Mouse (Mus musculus): ENCODE data around the gene Scml4. TPM values are rescaled to one million over a fixed set of nuclear protein-coding genes. Genes with fewer than 3 reads are reported as not detected.

Gene Scml4
- polyA plus RNA-seq, 1 experiment from 2014 or later: 0.92 TPM

DNA sequence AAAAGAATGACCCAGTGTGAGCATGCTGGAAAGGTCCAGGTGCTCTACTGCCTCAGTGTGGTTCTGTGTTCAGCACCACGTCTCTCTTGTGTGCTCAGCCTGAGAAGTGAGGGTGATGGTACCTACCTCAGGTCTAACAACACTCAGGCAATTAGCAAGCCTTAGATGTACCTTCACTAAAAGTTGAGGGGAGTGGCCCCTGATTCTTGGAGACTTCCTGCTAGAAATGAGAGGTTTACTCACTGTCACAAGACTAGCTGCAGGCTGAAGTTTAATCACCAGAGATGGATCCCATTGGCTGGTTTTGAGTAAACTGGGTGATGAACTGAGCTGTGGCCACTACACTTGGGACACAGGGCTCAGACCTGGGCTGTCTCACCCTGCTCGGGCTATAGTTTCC lies 137.1 kb downstream of the Scml4 start:
- H3K36me3 ChIP-seq (ENCODE audit: control insufficient read depth, insufficient read depth, low read length): no peaks in the 10 kb centered on the region
- no peak for ATAC-seq (replicated peaks; ENCODE audit: insufficient number of reproducible peaks, low FRiP score, low TSS enrichment)
- H3K27ac ChIP-seq (ENCODE audit: low read depth, low read length): no peak overlapping the region
- H3K9me3 ChIP-seq (replicated peaks; ENCODE audit: control insufficient read depth, low read length): no peaks in the 10 kb centered on the region
- peaks cover 18% of the 10 kb centered on the region for H3K4me1 ChIP-seq (ENCODE audit: control insufficient read depth, insufficient read depth, low read length)
- 83% methylated on average over 2 of the region's 2 CpGs for WGBS (ENCODE audit: insufficient replicate concordance)
- H3K4me2 ChIP-seq: no peak overlapping the region
- H3K9ac ChIP-seq (ENCODE audit: low read depth, low read length): no peak overlapping the region
- no peak overlapping the region for H3K4me3 ChIP-seq (ENCODE audit: low read depth, low read length)
- no peaks in the 10 kb centered on the region; the same call in none of the 2 replicates for H3K27me3 ChIP-seq (ENCODE audit: control insufficient read depth, insufficient read depth, low read length)

DNA sequence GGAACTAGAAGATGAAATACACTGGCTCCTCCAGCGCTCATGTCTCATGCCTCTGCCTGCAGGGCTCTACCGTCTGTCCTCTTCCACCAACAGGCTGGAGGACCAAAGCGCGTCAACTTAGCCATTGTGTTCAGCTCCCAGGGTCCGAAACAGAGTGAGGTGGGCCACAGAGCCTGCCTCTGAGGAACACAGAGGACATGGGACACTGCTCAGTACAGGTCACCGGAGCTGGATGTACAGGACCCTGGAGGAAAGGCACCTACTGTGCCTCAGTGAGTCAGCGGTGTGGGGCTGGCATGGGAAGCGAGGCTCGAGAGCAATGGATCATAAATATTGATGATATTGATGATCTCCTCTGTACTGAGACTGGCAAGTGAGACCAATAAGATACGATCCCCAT lies 139.2 kb downstream of the Scml4 start:
- no peak overlapping the region for H3K4me2 ChIP-seq
- no peak overlapping the region for H3K27ac ChIP-seq (ENCODE audit: low read depth, low read length)
- no peak overlapping the region for H3K4me3 ChIP-seq (ENCODE audit: low read depth, low read length)
- no peak overlapping the region for H3K9ac ChIP-seq (ENCODE audit: low read depth, low read length)
- no peaks in the 10 kb centered on the region for H3K36me3 ChIP-seq (ENCODE audit: control insufficient read depth, insufficient read depth, low read length)
- WGBS (ENCODE audit: insufficient replicate concordance): 90% methylated on average over 10 of the region's 10 CpGs
- no peaks in the 10 kb centered on the region for H3K9me3 ChIP-seq (replicated peaks; ENCODE audit: control insufficient read depth, low read length)
- no peak for ATAC-seq (replicated peaks; ENCODE audit: insufficient number of reproducible peaks, low FRiP score, low TSS enrichment)
- H3K4me1 ChIP-seq (ENCODE audit: control insufficient read depth, insufficient read depth, low read length): peaks cover 19% of the 10 kb centered on the region
- no peaks in the 10 kb centered on the region for H3K27me3 ChIP-seq (ENCODE audit: control insufficient read depth, insufficient read depth, low read length)

DNA sequence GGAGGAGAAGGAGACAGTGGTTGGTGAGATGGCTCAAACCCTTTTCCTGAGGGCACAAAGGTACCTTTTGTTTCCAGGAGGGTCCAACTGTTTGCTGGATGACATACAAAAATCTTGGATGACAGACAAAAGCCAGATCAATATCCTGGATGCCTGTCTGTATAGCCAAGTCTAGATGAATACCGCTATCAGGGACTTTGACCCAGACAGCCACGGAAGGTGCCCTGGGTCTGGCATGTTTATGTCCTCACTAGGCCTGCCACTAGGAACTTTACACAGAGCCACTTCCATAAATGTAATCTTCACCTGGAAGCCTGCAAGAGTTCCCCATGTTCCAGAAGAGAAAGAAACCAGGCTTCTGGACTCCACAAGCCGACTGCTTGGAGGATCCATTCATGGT lies 141.3 kb downstream of the Scml4 start:
- 62% methylated on average over 3 of the region's 3 CpGs for WGBS (ENCODE audit: insufficient replicate concordance)

DNA sequence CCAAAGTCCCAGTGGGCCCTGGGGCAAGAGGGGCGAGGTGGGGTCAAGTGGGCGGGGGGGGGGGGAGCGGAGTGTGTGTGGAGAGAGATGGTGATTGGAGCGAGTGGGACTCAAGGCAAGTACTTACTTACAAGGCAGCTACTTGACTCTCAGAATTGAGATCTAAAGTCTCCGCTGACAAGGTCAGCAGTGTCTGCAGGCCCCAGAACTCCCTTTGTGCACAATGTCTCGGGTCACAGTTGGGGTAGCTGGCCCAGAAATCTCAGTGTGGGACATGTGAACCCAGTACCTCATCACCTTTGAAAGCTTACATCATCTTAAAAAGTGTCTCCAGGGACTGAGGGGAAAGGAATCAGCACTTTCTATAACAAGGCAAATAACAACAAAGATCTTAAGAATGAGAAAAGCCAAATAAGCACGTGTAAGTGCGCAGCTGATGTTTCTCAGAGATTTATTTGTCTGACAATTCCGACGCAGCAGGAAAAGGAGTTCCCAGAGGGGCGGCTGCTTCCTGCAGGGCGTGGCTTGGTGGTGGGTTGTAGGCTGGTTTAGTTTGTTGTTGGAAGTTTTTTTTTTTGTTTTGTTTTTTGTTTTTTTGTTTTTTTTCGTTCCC lies 142.0 kb downstream of the Scml4 start:
- no peaks in the 10 kb centered on the region for H3K36me3 ChIP-seq (ENCODE audit: control insufficient read depth, insufficient read depth, low read length)
- H3K27ac ChIP-seq (ENCODE audit: low read depth, low read length): no peak overlapping the region
- ATAC-seq (replicated peaks; ENCODE audit: insufficient number of reproducible peaks, low FRiP score, low TSS enrichment): no peak
- peaks cover 5% of the 10 kb centered on the region; the same call in 1 of the 2 replicates for H3K4me1 ChIP-seq (ENCODE audit: control insufficient read depth, insufficient read depth, low read length)
- 6% methylated on average over 13 of the region's 13 CpGs for WGBS (ENCODE audit: insufficient replicate concordance)
- no peaks in the 10 kb centered on the region for H3K27me3 ChIP-seq (ENCODE audit: control insufficient read depth, insufficient read depth, low read length)
- H3K4me3 ChIP-seq (ENCODE audit: low read depth, low read length): peak overlapping the region; percentile 47
- peak overlapping the region; percentile 63 for H3K9ac ChIP-seq (ENCODE audit: low read depth, low read length)
- H3K9me3 ChIP-seq (replicated peaks; ENCODE audit: control insufficient read depth, low read length): no peaks in the 10 kb centered on the region
- H3K4me2 ChIP-seq: peak overlapping the region; percentile 93

More for the DNA sequence above, 141.3 kb downstream of the Scml4 start:
- Histone ChIP-seq H3K27ac (ENCODE audit: low read depth, low read length) (no peak overlapping the region), H3K27me3 (ENCODE audit: control insufficient read depth, insufficient read depth, low read length) (no peaks in the 10 kb centered on the region), H3K4me2 (no peak overlapping the region), H3K36me3 (ENCODE audit: control insufficient read depth, insufficient read depth, low read length) (no peaks in the 10 kb centered on the region), H3K9me3 (replicated peaks; ENCODE audit: control insufficient read depth, low read length) (no peaks in the 10 kb centered on the region), H3K4me1 (ENCODE audit: control insufficient read depth, insufficient read depth, low read length) (peaks cover 5% of the 10 kb centered on the region; the same call in 1 of the 2 replicates), H3K4me3 (ENCODE audit: low read depth, low read length) (no peak overlapping the region), H3K9ac (ENCODE audit: low read depth, low read length) (no peak overlapping the region)
- no peak for ATAC-seq (replicated peaks; ENCODE audit: insufficient number of reproducible peaks, low FRiP score, low TSS enrichment)

DNA sequence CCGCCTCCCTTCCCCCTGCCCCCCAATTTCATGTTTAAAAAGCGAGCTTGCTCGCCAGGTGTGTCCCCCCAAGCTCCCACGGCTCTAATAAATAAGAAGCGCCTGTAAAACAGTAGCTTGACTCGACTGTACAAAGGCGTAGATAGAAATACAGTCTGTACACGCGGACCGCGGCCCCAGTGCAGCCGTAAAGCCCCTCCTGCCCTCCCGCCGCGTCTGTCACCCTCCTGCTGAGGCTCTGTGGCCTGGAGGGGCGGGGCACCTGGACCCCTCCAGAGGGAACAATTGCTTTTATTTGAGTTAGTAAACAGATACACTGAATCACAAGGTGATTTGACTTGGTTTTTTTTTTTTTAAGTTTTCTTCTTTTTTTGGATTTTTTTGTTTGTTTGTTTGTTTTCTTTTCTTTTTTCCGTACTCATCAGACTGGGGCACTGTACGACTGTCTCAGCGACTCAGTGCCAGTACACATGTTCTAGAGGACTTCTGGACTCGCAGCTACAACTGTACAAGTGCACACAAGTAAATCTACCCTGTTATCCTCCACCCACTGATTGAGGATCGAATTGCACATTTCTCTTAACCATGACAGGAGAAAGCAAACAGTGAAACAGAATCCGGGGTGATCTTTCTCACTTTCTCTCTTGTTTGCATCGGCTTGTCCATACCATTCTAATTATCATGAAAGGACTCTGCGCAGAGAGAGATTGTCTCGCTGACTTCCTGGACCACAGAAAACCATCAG lies 142.7 kb downstream of the Scml4 start:
- H3K27ac ChIP-seq (ENCODE audit: low read depth, low read length): no peak overlapping the region
- 7% methylated on average over 25 of the region's 25 CpGs for WGBS (ENCODE audit: insufficient replicate concordance)
- H3K27me3 ChIP-seq (ENCODE audit: control insufficient read depth, insufficient read depth, low read length): no peaks in the 10 kb centered on the region
- ATAC-seq (replicated peaks; ENCODE audit: insufficient number of reproducible peaks, low FRiP score, low TSS enrichment): no peak
- peak overlapping the region; percentile 47 for H3K4me3 ChIP-seq (ENCODE audit: low read depth, low read length)
- H3K9me3 ChIP-seq (replicated peaks; ENCODE audit: control insufficient read depth, low read length): no peaks in the 10 kb centered on the region
- H3K4me1 ChIP-seq (ENCODE audit: control insufficient read depth, insufficient read depth, low read length): peaks cover 5% of the 10 kb centered on the region; the same call in 1 of the 2 replicates
- H3K9ac ChIP-seq (ENCODE audit: low read depth, low read length): peak overlapping the region; percentile 63
- peak overlapping the region; percentile 93 for H3K4me2 ChIP-seq
- H3K36me3 ChIP-seq (ENCODE audit: control insufficient read depth, insufficient read depth, low read length): no peaks in the 10 kb centered on the region

DNA sequence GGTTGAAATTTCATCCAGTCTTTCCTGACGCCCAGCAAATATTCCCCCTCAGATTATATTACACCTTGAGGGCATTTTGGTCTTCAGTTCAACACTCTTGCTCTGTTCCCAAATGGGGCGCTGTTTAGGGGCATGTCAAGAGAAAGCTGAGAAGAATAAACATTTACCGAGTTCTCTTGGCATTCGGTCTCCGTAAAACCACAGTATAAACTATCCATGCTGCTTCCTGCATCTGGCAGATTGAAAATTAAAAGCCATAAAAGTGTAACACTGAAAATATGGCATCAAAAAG lies 143.2 kb downstream of the Scml4 start:
- Histone ChIP-seq H3K27ac (ENCODE audit: low read depth, low read length) (no peak overlapping the region), H3K27me3 (ENCODE audit: control insufficient read depth, insufficient read depth, low read length) (no peaks in the 10 kb centered on the region), H3K4me1 (ENCODE audit: control insufficient read depth, insufficient read depth, low read length) (peaks cover 8% of the 10 kb centered on the region; the same call in 1 of the 2 replicates), H3K4me3 (ENCODE audit: low read depth, low read length) (no peak overlapping the region), H3K9ac (ENCODE audit: low read depth, low read length) (no peak overlapping the region), H3K9me3 (replicated peaks; ENCODE audit: control insufficient read depth, low read length) (no peaks in the 10 kb centered on the region), H3K4me2 (peak overlapping the region; percentile 93; the same call in 1 of the 2 replicates), H3K36me3 (ENCODE audit: control insufficient read depth, insufficient read depth, low read length) (no peaks in the 10 kb centered on the region)
- WGBS (ENCODE audit: insufficient replicate concordance): 47% methylated on average over 5 of the region's 5 CpGs
- no peak for ATAC-seq (replicated peaks; ENCODE audit: insufficient number of reproducible peaks, low FRiP score, low TSS enrichment)

DNA sequence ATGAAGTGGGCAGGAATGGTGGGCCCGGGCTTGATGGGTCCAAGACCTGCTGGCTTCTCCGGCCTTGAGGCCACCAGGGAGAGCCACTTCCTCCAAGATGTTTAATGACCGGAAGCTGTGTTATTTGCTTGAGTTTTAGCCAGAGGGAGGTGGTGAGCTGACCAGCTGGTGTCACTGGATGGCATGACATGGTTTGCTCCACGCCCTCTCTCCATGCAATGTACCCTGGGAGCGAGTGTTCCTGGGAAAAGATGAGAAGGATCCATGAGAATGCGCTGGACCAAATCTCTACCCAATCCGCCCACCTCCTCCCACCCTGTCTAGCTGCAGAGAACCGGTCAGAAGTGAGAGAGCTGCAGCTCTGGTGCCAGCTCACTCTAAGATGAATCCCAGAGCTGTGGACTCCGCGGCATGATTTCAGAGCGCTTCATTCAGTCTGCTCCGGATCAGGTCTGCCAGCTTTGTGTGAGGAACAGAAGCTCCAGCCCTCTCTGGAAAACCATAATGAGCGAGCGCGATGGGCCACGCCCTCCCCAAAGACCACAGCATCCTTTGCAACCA lies 144.1 kb downstream of the Scml4 start:
- Histone ChIP-seq H3K4me2 (no peak overlapping the region), H3K9me3 (replicated peaks; ENCODE audit: control insufficient read depth, low read length) (no peaks in the 10 kb centered on the region), H3K4me3 (ENCODE audit: low read depth, low read length) (no peak overlapping the region), H3K4me1 (ENCODE audit: control insufficient read depth, insufficient read depth, low read length) (peaks cover 8% of the 10 kb centered on the region; the same call in 1 of the 2 replicates), H3K27me3 (ENCODE audit: control insufficient read depth, insufficient read depth, low read length) (no peaks in the 10 kb centered on the region), H3K27ac (ENCODE audit: low read depth, low read length) (no peak overlapping the region), H3K36me3 (ENCODE audit: control insufficient read depth, insufficient read depth, low read length) (no peaks in the 10 kb centered on the region), H3K9ac (ENCODE audit: low read depth, low read length) (no peak overlapping the region)
- 80% methylated on average over 16 of the region's 16 CpGs for WGBS (ENCODE audit: insufficient replicate concordance)
- no peak for ATAC-seq (replicated peaks; ENCODE audit: insufficient number of reproducible peaks, low FRiP score, low TSS enrichment)

DNA sequence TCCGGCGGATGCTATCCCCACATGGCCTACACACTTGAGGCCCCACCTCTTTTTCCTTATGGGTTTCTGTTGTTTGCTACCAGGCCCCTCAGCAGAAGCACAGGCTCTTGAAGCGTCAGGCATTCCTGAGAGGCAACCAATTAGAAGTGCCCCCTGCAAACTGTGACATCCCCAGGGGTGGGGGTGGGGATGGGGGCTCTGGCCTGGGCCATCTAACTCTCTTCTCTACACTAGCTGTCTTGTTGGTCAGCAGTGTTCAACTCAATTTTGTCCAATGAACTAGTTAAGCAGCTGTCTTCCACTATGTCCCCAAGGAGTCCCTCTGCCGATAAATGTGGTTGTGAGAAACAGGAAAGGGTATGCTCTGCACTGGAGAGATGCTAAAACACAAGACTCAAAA lies 144.9 kb downstream of the Scml4 start:
- Histone ChIP-seq H3K9me3 (replicated peaks; ENCODE audit: control insufficient read depth, low read length) (no peaks in the 10 kb centered on the region), H3K4me2 (no peak overlapping the region), H3K27me3 (ENCODE audit: control insufficient read depth, insufficient read depth, low read length) (no peaks in the 10 kb centered on the region), H3K9ac (ENCODE audit: low read depth, low read length) (no peak overlapping the region), H3K27ac (ENCODE audit: low read depth, low read length) (no peak overlapping the region), H3K4me3 (ENCODE audit: low read depth, low read length) (no peak overlapping the region), H3K4me1 (ENCODE audit: control insufficient read depth, insufficient read depth, low read length) (peaks cover 8% of the 10 kb centered on the region; the same call in 1 of the 2 replicates), H3K36me3 (ENCODE audit: control insufficient read depth, insufficient read depth, low read length) (no peaks in the 10 kb centered on the region)
- WGBS (ENCODE audit: insufficient replicate concordance): 56% methylated on average over 4 of the region's 4 CpGs
- no peak for ATAC-seq (replicated peaks; ENCODE audit: insufficient number of reproducible peaks, low FRiP score, low TSS enrichment)

All from heart, embryonic 11.5 days (tissue).